Mouse (Mus musculus): ENCODE measurements around the gene Fam71e1. TPM values are rescaled to one million over a fixed set of nuclear protein-coding genes. Genes with fewer than 3 reads are reported as not detected.

The Fam71e1 gene
- total RNA-seq, 2 experiments from 2014 or later = 19.3 to 23.4 TPM

DNA sequence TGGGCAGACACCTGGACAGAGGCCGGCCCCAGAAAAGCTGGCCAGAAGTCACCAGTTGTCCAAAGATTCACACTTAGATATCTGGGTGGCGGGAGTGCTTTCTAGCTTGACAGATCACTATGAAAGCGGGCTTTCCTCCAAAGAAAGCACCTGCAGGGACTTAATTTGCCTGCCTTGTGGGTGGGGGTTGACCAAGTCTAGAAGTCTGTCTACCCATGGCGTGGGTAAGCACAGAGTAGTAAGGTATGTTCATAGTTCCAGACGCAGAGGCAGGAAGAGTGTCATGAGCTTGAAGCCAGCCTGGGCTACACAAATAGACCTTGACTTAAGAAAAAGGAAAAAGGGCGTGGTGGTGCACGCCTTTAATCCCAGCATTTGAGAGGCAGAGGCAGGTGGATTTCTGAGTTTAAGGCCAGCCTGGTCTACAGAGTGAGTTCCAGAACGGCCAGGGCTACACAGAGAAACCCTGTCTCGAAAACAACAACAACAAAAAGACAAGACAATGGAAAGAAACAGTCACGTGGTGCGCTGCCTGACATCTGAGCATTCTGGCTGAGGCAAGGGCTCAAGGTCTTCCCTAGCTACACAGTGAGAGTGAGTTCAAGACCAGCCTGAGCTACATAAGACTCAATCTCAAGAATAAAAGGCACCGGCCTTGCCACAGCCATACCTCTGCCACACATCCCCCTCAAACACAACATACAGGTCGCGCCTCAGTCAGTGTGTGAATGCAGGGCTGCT, 30.2 kb downstream of the Fam71e1 start:
- no peak for DNase-seq (ENCODE audit: low spot score in 2 of 2)
- Histone ChIP-seq H3K27ac (no peak overlapping the region), H3K4me3 (no peak overlapping the region)
- no peak for TF ChIP-seq CTCF (conservative IDR thresholded peaks at IDR 0.05)

GRCm38 (mm10) chr7:44527483-44528398, 31.4 kb downstream of the Fam71e1 start:
- DNase-seq (ENCODE audit: low spot score in 2 of 2) = peak; percentile 69 to 78
- peak; percentile 87 for TF ChIP-seq CTCF (conservative IDR thresholded peaks at IDR 0.05)
- H3K27ac ChIP-seq = peak overlapping the region; percentile 89

DNA sequence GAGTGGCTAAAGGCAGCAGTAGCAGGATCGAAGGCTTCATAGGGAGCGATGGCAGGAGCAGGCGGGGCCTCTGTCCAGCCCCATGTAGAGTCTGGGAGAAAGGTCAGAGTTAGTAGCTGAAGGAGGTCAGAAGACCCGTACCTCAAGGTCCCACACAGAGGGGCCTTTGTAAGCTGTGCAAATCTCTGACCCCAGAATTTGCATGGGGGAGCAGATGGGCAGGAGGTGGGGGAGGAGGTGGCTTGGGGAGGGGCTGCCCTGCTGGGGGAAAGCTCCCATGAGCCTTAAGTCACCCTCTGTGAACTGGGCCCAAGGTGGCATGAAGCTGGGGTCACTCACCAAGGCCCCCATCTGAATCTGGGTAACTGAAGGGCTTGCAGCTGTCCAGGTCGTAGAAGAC, 33.1 kb downstream of the Fam71e1 start:
- Histone ChIP-seq H3K27ac (no peak overlapping the region), H3K4me3 (no peak overlapping the region)
- DNase-seq (ENCODE audit: low spot score in 2 of 2) = no peak
- no peak for TF ChIP-seq CTCF (conservative IDR thresholded peaks at IDR 0.05)

More at GRCm38 (mm10) chr7:44527483-44528398, 31.4 kb downstream of the Fam71e1 start:
- H3K4me3 ChIP-seq = peak overlapping the region; percentile 54

GRCm38 (mm10) chr7:44530507-44530906, 34.1 kb downstream of the Fam71e1 start:
- DNase-seq (ENCODE audit: low spot score in 2 of 2) = no peak
- TF ChIP-seq CTCF (conservative IDR thresholded peaks at IDR 0.05) = no peak
- H3K27ac ChIP-seq = no peak overlapping the region
- no peak overlapping the region for H3K4me3 ChIP-seq

DNA sequence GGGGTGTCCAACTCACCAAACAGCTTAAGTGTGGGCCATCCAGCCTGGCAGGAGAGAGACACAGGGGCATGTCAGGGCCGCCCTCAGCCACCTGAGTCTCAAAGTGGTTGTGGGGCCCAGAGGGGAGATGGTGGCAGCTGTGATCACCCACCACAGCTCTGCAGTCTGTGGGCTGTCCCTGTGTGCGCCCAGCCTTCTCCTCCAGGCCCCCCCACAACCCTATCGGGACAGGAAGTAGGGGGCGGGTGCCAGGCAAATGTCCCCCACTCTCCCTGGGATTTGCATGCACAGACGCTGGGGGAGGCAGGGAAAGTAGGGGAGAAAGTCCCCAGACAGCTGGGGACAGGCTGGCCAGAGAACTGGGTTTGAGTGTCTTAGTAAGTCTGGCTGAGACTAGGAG, 34.8 kb downstream of the Fam71e1 start:
- H3K4me3 ChIP-seq = no peak overlapping the region
- DNase-seq (ENCODE audit: low spot score in 2 of 2) = no peak
- no peak overlapping the region for H3K27ac ChIP-seq
- TF ChIP-seq CTCF (conservative IDR thresholded peaks at IDR 0.05) = no peak

DNA sequence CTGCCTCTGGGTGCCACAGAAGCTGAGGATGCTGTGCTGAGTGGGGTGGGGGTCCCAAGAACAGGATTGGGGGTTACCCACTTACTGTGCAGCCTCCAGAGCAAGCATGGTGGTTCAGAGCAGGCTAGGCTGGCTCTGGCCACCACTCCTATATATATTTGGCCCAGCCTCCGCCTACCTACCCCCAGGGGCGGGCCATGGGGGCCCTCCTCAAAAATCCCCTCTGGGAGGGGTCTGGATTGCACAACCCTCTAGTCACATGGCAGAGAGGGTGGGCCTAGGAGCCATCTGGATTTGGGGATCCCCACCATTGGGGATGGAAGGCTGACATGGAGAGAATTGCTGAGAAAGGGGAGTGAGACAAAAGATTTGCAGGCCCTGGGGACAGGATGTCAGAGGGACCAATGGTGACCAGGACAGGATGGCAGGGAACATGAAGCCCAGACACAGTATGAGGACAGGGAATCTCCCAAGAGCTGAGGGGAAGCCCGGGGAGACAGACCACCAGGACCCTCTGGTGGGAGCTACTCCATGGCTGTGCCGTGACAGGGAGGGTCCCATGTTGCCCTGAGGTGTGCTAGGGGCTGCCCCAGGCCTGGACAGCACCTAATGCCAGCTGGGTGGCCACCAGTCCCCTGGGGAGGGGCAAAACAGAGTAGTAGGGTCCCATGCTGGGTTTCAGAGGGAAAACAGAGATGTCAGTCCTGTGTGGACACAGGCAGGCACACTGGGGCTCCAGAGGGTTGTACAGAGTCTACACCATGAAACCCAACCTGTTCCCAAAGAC, 35.8 kb downstream of the Fam71e1 start, which contains the start of gene Spib:
TSS of gene Spib (minus strand) at position 126 of the 787 bp plus-strand sequence.
- no peak for DNase-seq (ENCODE audit: low spot score in 2 of 2)
- no peak within 1 kb of the TSS for H3K27ac ChIP-seq
- TF ChIP-seq CTCF (conservative IDR thresholded peaks at IDR 0.05) = no peak
- no peak within 1 kb of the TSS for H3K4me3 ChIP-seq

DNA sequence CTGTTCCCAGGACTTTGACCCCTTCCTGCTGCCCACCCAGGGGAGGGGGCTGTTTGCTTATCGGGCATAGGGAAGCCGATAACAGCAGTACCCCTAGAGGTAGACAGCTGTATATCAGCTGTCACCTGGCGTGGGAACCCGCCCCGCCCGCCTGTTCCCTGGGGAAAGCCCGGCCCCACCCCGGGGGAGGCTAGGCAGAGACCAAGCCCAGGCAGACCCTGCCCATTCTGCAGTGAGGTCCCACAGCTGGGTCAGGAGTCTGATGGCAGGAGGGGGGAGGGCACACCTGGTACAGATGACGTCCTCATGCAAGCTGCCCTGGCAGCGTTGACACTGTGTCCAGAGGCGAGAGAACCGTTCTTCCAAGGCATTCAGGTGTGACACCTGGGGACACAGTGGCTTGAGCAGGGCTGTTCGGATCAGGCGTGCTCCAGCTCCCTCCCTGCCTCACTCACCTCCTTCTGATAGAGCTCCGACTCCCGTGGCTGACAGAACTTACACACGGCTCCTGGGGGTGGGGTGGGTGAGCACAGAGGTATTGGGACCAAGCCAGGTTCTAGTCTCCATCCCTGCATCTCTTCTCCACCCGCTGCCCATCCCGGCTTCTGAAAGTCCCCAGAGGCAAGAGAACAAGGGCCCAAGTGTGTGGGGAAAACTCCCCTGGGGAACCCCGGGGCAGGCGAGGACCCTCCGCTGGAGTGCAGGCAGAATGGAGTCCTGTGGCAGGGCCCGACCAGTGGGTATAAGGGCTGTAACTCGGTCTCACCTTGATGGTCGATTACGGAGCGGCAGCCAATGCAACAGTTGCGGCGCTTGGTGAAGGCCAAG, 36.8 kb downstream of the Fam71e1 start:
- Histone ChIP-seq H3K27ac (no peak overlapping the region), H3K4me3 (no peak overlapping the region)
- no peak for TF ChIP-seq CTCF (conservative IDR thresholded peaks at IDR 0.05)
- no peak for DNase-seq (ENCODE audit: low spot score in 2 of 2)

DNA sequence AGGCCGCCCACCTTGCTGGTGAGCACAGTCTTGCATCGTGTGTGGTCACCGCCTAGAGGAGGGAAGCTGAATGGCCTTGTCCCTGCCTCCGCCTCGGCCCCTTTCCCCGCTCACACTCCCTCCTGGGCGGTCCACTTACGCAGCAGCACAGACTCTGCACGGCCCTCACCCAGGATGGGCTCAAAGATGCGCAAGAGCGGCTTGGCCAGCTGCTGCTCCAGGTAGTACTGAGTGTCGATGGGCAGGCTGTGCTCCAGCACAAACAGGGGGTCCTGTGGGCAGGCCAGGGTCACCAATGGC, 37.3 kb downstream of the Fam71e1 start:
- no peak overlapping the region for H3K27ac ChIP-seq
- no peak for DNase-seq (ENCODE audit: low spot score in 2 of 2)
- H3K4me3 ChIP-seq = no peak overlapping the region
- TF ChIP-seq CTCF (conservative IDR thresholded peaks at IDR 0.05) = no peak

DNA sequence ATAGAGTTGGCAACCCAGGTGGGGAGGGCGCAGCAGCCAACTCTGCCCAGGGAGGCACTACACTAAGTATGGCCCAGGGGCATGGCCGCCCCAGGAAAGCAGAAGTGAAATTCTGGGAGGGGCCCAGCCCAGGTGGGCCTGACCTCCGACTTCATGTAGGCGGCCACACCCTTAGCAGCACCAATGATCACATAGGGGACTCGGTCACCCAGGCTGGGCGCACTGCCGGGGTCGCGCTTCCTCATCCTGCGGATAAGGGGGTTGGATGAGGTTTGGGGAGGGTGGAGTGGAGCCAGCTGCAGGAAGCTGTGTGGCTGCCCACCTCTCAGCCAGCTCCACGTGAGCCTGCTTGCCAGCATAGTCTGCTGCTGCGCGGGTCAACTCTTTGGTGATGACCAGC, 37.9 kb downstream of the Fam71e1 start:
- H3K4me3 ChIP-seq = no peak overlapping the region
- DNase-seq (ENCODE audit: low spot score in 2 of 2) = no peak
- TF ChIP-seq CTCF (conservative IDR thresholded peaks at IDR 0.05) = no peak
- H3K27ac ChIP-seq = no peak overlapping the region

DNA sequence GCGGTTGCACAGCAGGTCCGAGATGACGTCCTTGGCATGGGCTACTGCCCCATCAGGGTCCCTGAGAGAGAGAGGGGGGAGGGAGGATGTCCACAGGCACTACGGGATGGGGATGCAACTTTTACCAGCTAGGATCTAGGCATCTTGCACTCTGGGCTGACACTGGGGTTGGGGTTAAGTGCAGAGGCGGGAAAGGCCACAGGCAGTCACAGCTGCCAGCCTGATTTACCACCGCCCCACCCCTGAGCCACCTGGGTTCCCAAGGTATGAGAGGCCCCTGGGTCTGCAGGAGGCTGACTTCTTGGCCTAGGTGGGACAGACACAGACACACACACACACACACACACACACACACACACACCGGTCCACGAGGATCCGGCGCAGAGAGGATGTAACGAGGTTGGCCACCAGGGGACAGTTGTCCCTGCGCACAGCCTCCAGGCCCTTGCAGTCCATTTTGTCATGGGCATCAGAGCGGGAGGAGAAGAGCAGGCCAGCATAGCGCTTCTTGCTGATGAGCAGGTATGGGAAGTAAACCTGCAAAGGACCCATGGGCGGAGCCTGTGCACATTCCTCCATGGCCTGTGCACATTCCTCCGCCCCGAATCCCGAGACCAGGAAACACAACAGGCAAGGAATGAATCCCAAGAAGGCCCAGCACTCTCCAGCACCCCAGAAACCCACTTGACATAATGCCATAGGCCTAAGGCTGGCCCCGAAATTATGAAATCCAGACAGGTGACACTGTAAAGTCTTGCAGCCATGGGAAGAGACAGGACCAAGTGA, 38.5 kb downstream of the Fam71e1 start:
- H3K27ac ChIP-seq = no peak overlapping the region
- DNase-seq (ENCODE audit: low spot score in 2 of 2) = no peak
- no peak overlapping the region for H3K4me3 ChIP-seq
- 0 out of 2 replicates have a peak, but pooled peaks have one; percentile 6 for TF ChIP-seq CTCF (conservative IDR thresholded peaks at IDR 0.05)
